In the genomic region with DNA sequence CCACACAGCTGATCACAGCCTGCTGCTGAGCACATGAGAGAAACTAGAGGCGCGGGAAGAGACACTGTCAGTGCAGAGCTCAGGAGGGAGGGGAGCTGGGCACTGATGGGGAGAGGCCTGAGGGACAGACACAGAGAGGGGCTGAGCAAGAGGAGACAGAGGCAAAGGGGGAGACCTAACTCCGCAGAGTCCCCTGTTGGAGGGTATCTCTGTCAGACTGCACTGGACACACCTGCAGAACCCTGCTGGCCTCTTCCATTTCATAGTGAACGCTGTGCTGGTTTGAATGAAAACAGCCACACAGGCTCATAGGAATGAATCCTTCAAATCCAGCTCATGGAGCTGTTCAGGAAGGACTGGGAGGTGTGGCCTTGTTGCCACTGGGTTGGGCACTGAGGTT, we compare ENCODE assay signal across 2 mouse cellular contexts. TPM values are rescaled to one million over a fixed set of nuclear protein-coding genes. Genes with fewer than 3 reads are reported as not detected.
"Had no signal": no experiment of that assay in that cellular context is flagged by ENCODE, and none has a peak within 500 bp of the region (broad histone marks: within the 10 kb centered on the region; RNA-seq: fewer than 3 reads in every experiment).

No protein-coding gene starts in this region.

RNA-seq across cellular contexts. Expression of a gene that starts 3.3 kb away (rescaled TPM):
- polyA plus RNA-seq: myocyte had no signal

RNA-seq across cellular contexts. Expression of a gene that starts 48.6 kb away (rescaled TPM):
- polyA plus RNA-seq: midbrain, embryonic 14.5 days had no signal
